Mouse (Mus musculus) heart, adult 2 months (tissue): ENCODE measurements around the gene Tut1.

Source experiments
- CTCF ChIP-seq: fragments of 200-600 bp; IDR thresholded peaks from 2 replicates; pipeline ENCODE4 v1.8.1; 2022; ENCODE audit warnings: antibody characterized with exemption, mild to moderate bottlenecking, moderate library complexity
- POLR2A ChIP-seq: fragments of 200-500 bp; IDR thresholded peaks from 2 replicates; pipeline ENCODE4 v1.6.1; 2011; ENCODE audit warnings: mild to moderate bottlenecking, low read depth, low read length, control low read depth; ENCODE audit not compliant: insufficient read depth

GRCm38 (mm10) chr19:8941515-8942217, 12.0 kb upstream of the Tut1 start, which contains the start of gene Mta2:
- TF ChIP-seq CTCF (no peak), POLR2A (peak; percentile 82)
